Mouse (Mus musculus) ES-Bruce4 (cell line): Measurements from ENCODE around the gene Klhdc7b.

ENCODE experiments used
- CTCF ChIP-seq: IDR thresholded peaks from one replicate; pipeline ENCODE4 v1.8.1; 2011; ENCODE audit warnings: low read depth, low read length
- EP300 ChIP-seq: IDR thresholded peaks from 2 replicates; pipeline ENCODE4 v1.6.1; 2011; ENCODE audit warnings: low read depth, low read length; ENCODE audit not compliant: insufficient read depth
- POLR2A ChIP-seq: IDR thresholded peaks from one replicate; pipeline ENCODE4 v1.8.1; 2011; ENCODE audit warnings: low read length; ENCODE audit not compliant: insufficient read depth

- TF ChIP-seq POLR2A = no peak
- no peak for TF ChIP-seq CTCF
- TF ChIP-seq EP300 = no peak
These were observed 46.6 kb downstream of the Klhdc7b start for GRCm38 (mm10) chr15:89431271-89431670.
